Mouse (Mus musculus) stomach, embryonic 15.5 days (tissue): Measurements from ENCODE around the gene Mmp8. TPM values are rescaled to one million over a fixed set of nuclear protein-coding genes. Genes with fewer than 3 reads are reported as not detected.

ENCODE experiments used
- ATAC-seq: fragments of 200-750 bp; cut with Nextera tagmentation; 2 replicates; pipeline ENCODE4 v1.8.0; 2017; ENCODE audit warnings: low read depth, moderate number of reproducible peaks, moderate TSS enrichment; ENCODE audit not compliant: insufficient read depth, low FRiP score
- H3K27ac ChIP-seq: fragments of 300-500 bp; sonication (generic); 2 replicates; pipeline ENCODE4 v1.5.1; 2015; ENCODE audit warnings: mild to moderate bottlenecking, inconsistent platforms
- H3K27me3 ChIP-seq: fragments of 300-500 bp; sonication (generic); replicated peaks from 2 replicates; pipeline ENCODE4 v1.6.1; 2015; ENCODE audit warnings: inconsistent platforms
- H3K36me3 ChIP-seq: fragments of 300-500 bp; sonication (generic); 2 replicates; pipeline ENCODE4 v1.6.1; 2015; ENCODE audit warnings: inconsistent platforms
- H3K4me1 ChIP-seq: fragments of 300-500 bp; sonication (generic); 2 replicates; pipeline ENCODE4 v1.6.1; 2015; ENCODE audit warnings: inconsistent platforms
- H3K4me2 ChIP-seq: fragments of 300-500 bp; sonication (generic); 2 replicates; pipeline ENCODE4 v1.6.1; 2015; ENCODE audit warnings: mild to moderate bottlenecking, inconsistent platforms
- H3K4me3 ChIP-seq: fragments of 300-500 bp; sonication (generic); replicated peaks from 2 replicates; pipeline ENCODE4 v1.5.1; 2015; ENCODE audit warnings: inconsistent platforms
- H3K9ac ChIP-seq: fragments of 300-500 bp; sonication (generic); 2 replicates; pipeline ENCODE4 v1.6.1; 2015; ENCODE audit warnings: inconsistent platforms
- H3K9me3 ChIP-seq: fragments of 300-500 bp; sonication (generic); 2 replicates; pipeline ENCODE4 v1.6.1; 2016; ENCODE audit warnings: inconsistent platforms
- WGBS: fragments of 180-500 bp; shearing (Covaris S2); methylation state at CpG from one replicate; pipeline ENCODE4 v1.1.7; 2015; 5-methylcytosine and 5-hydroxymethylcytosine counted together
- polyA plus RNA-seq: library from polyadenylated mRNA; unstranded; fragments of >200 nt; fragmentation: Nextera tagmentation; extraction: Ambion mirVana; gene quantifications from 2 replicates; pipeline ENCODE4 v1.2.1, GENCODE M21; 2015

Gene Mmp8
- polyA plus RNA-seq, 1 experiment from 2014 or later = 11.7 TPM

DNA sequence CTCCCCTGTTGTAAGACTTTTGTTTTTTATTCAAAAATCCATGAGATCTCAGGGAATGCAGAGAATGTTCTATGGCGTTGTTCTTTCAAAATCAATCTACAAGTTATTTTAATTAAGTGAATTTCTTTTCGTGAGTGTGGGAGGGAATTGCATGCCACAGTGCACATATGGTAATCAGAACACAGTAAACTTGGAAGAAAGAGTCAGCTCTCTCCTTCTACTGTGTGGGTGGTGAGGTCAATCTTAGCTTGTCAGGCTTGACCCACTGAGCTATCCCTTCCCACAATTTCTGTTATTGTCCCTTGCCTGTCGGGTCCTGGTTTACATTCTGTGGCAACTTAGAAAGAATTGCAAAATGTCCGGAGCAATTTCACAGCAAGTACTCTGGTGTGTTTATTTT lies 1.8 kb downstream of the Mmp8 start:
- WGBS = 59% methylated on average over 4 of the region's 4 CpGs
- Histone ChIP-seq H3K9ac (no peak overlapping the region), H3K27ac (no peak overlapping the region), H3K9me3 (no peaks in the 10 kb centered on the region), H3K27me3 (no peaks in the 10 kb centered on the region), H3K36me3 (no peaks in the 10 kb centered on the region), H3K4me1 (no peaks in the 10 kb centered on the region), H3K4me2 (no peak overlapping the region), H3K4me3 (no peak overlapping the region)
- ATAC-seq = no peak

DNA sequence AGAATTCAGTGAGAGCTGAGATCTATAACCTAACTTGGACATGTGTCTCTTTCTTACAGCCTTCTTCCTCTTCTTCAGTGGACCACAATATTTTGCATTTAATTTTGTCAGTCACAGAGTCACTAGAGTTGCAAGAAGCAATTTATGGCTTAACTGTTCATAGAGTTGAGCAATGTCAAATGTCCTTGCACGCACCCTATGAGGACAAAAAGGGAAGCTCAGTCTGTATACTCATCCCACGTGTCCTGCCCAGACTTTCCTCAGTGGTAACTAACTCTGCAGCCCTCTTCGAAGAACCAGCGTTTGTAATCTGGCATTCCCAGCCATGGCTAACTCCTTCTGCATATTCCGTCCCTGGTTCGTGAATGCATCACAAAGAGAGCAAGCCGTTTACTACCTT lies 9.1 kb downstream of the Mmp8 start:
- H3K27ac ChIP-seq = no peak overlapping the region
- no peak for ATAC-seq
- H3K4me3 ChIP-seq = no peak overlapping the region
- no peaks in the 10 kb centered on the region for H3K9me3 ChIP-seq
- H3K36me3 ChIP-seq = no peaks in the 10 kb centered on the region
- H3K27me3 ChIP-seq = no peaks in the 10 kb centered on the region
- H3K9ac ChIP-seq = no peak overlapping the region
- no peak overlapping the region for H3K4me2 ChIP-seq
- WGBS = 57% methylated on average over 7 of the region's 7 CpGs
- H3K4me1 ChIP-seq = no peaks in the 10 kb centered on the region

DNA sequence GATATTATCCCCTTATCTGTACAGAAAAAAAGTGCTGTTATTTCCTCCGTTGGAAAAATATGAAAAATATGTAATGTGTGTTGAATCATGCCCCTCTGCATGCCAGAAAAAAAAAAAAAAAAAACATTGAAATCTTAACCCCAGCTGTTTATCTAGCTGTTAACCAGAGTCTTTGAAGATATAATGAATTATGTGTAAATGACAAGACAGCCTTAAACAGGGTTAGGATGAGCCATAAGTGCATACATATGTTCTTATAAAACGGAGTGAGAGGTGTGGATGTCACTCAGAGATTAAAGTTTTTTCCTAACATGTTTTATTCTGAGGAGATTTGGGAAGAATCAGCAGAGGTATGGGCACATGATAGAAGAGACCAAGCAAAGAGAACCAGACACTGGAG lies 9.7 kb downstream of the Mmp8 start:
- Histone ChIP-seq H3K36me3 (no peaks in the 10 kb centered on the region), H3K4me1 (no peaks in the 10 kb centered on the region), H3K4me3 (no peak overlapping the region), H3K9ac (no peak overlapping the region), H3K27ac (no peak overlapping the region), H3K9me3 (no peaks in the 10 kb centered on the region), H3K27me3 (no peaks in the 10 kb centered on the region), H3K4me2 (no peak overlapping the region)
- 35% methylated on average over 2 of the region's 2 CpGs for WGBS
- no peak for ATAC-seq

DNA sequence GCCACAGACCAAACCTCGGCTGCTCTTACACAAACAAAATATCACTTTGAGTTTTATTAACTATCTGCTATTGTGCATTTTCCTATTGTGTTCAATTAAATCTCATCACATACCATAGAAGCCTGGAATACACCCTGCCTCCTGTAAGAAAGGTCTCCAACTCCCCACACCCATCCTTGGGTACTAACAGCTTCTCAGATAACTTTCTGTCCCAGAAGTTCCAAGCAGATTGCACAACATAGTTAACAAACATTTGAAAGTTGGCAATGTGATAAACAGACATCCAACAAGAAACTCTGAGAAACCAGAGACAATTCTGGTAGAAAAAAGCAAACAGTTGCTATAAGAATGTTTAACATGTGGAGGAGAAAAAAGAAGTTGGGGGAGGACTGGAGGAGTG lies 12.2 kb downstream of the Mmp8 start:
- Histone ChIP-seq H3K4me3 (no peak overlapping the region), H3K27ac (no peak overlapping the region), H3K9ac (no peak overlapping the region), H3K9me3 (no peaks in the 10 kb centered on the region), H3K4me2 (no peak overlapping the region), H3K36me3 (no peaks in the 10 kb centered on the region), H3K4me1 (no peaks in the 10 kb centered on the region), H3K27me3 (no peaks in the 10 kb centered on the region)
- no peak for ATAC-seq
- 73% methylated on average over 1 of the region's 1 CpGs for WGBS

DNA sequence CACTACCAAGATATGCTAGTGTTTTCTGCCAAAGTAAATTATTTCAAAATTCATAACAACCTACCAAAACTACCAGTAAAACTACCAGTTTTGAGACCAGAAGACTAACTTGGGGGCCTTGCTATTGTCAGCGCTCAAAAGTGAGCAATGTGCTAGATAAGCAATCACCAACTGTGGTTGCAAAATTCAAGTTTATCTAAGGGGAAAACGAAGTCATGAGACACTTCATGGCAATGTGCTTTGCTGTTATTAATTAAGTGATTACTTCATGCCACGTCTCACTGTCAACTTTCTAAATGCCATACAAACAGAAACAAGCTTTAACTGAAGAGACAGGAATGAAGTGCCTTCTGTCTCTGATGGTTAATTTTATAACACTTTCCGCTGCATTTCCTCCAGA lies 12.9 kb downstream of the Mmp8 start, which contains the start of gene Mmp27:
Mmp27 (plus strand) TSS at position 235 of the 400 bp plus-strand sequence.
- Histone ChIP-seq H3K9me3 (no peaks in the 10 kb centered on the region), H3K27me3 (no peaks in the 10 kb centered on the region), H3K36me3 (no peaks in the 10 kb centered on the region), H3K27ac (no peak within 1 kb of the TSS), H3K4me2 (no peak within 1 kb of the TSS), H3K4me1 (no peaks in the 10 kb centered on the region), H3K4me3 (no peak within 1 kb of the TSS), H3K9ac (no peak within 1 kb of the TSS)
- no peak for ATAC-seq
- 65% methylated on average over 4 of the region's 4 CpGs for WGBS

DNA sequence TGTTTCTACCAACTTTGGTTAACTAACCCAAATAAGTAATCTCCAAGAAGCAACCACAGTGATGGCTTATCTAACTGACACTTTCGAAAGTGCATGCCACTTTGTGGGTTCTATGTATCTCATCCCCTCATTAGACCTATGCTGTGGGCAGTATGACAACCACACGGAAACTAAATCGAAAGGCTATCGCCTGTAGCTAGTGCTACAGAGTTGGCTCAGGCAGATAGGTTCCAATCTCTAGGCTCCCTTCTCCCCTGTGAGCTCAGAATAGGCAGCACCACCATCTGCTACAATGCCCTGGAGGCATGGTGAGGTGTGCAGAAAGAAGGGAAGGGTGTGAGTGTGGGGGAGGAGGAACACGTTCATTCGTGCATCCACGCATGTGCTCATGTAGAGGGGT lies 13.9 kb downstream of the Mmp8 start:
- Histone ChIP-seq H3K4me1 (no peaks in the 10 kb centered on the region), H3K4me2 (no peak overlapping the region), H3K27ac (no peak overlapping the region), H3K27me3 (no peaks in the 10 kb centered on the region), H3K9me3 (no peaks in the 10 kb centered on the region), H3K36me3 (no peaks in the 10 kb centered on the region), H3K4me3 (no peak overlapping the region), H3K9ac (no peak overlapping the region)
- ATAC-seq = no peak
- WGBS = 87% methylated on average over 7 of the region's 7 CpGs

DNA sequence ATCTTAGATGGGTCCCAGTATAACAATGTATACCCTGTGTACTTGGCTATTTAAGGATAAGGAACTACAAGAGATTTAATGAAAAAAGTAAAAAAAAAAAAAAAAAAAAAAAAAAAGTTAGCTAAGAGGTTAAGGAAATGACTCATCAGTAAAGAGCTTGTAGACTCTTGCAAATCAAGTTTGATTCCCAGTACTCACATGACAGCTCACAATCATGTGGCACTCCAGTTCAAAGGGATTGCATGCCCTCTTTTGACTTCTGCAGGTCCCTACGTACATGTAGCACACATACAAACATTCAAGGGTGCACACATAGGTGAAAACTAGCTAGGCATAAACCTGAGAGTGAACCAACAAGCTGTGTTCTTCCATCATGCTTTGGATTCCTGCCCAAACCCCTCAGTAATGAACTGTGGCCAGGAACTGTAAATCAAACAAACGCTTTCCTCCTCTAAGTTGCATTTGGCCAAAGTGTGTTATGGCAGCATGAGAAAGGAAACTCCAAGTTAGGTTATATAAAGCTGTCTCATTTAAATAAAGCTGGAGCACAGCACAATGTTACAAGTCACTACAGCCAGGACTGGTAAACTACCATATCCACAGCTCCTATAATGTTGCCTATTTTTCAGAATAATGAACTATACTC lies 14.5 kb downstream of the Mmp8 start:
- no peak overlapping the region for H3K9ac ChIP-seq
- H3K4me2 ChIP-seq = no peak overlapping the region
- ATAC-seq = no peak
- 45% methylated on average over 2 of the region's 2 CpGs for WGBS
- no peaks in the 10 kb centered on the region for H3K9me3 ChIP-seq
- no peak overlapping the region for H3K4me3 ChIP-seq
- no peaks in the 10 kb centered on the region for H3K4me1 ChIP-seq
- H3K36me3 ChIP-seq = no peaks in the 10 kb centered on the region
- H3K27ac ChIP-seq = no peak overlapping the region
- no peaks in the 10 kb centered on the region for H3K27me3 ChIP-seq

DNA sequence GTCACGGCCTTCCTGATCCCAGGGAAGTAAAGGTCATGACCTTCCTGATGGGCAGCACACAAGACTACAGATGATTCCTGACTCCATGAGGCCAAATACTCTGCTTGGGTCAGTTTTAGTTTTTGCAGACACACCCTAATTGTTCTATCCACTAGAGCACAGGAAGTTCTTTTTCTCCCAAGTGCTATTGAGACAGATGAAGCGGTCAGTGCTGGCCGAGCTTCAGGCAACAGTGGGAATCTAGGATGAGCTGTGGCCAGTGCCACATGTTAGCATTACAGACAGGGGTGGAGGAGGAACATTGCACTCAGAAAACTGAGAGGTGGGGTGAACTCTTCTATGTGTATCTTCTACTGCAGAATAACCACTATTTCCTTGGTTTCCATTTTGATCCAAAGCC lies 17.3 kb downstream of the Mmp8 start:
- no peak for ATAC-seq
- no peak overlapping the region for H3K27ac ChIP-seq
- WGBS = 76% methylated on average over 3 of the region's 3 CpGs

DNA sequence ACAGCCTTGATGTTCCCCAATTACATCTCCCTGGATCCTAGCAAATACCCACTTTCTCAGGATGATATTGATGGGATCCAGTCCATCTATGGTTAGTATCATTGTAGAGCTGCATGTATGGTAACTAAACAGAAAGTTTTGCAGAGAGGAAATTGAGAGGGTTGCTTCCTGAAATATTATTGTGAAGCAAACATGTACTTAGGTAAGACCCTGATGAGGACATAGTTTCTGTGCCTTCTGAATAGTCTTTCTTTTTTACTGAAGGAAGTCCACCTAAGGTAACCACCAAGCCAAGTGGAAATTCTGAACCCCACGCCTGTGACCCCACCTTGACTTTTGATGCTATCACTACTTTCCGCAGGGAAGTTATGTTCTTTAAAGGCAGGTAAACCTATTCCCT lies 19.1 kb downstream of the Mmp8 start:
- 94% methylated on average over 2 of the region's 2 CpGs for WGBS
- no peaks in the 10 kb centered on the region for H3K9me3 ChIP-seq
- H3K4me1 ChIP-seq = no peaks in the 10 kb centered on the region
- no peaks in the 10 kb centered on the region for H3K27me3 ChIP-seq
- H3K36me3 ChIP-seq = no peaks in the 10 kb centered on the region
- no peak overlapping the region for H3K27ac ChIP-seq
- no peak overlapping the region for H3K9ac ChIP-seq
- H3K4me2 ChIP-seq = no peak overlapping the region
- no peak for ATAC-seq
- no peak overlapping the region for H3K4me3 ChIP-seq

More for the DNA sequence above, 17.3 kb downstream of the Mmp8 start:
- Histone ChIP-seq H3K4me3 (no peak overlapping the region), H3K9ac (no peak overlapping the region), H3K27me3 (no peaks in the 10 kb centered on the region), H3K4me1 (no peaks in the 10 kb centered on the region), H3K36me3 (no peaks in the 10 kb centered on the region), H3K4me2 (no peak overlapping the region), H3K9me3 (no peaks in the 10 kb centered on the region)

DNA sequence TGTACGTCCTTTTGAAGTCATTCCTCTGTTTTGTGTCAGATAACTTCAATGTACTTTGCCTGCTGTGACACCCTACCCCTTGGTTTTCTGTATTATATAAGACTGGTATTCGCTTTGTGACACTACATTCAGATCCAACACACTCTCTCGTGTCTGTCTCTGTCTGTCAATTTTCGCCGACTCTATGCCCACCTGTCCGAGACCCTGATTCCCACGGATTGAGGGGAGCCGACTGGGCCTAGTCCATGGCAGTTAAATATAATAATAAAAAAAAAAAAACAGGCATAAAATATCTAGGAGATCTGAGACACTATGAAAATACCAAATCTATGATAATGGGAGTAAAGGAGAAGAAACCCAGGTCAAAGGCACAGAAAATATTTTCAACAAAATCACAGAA lies 31.8 kb downstream of the Mmp8 start:
- Histone ChIP-seq H3K36me3 (no peaks in the 10 kb centered on the region), H3K9ac (no peak overlapping the region), H3K4me3 (no peak overlapping the region), H3K9me3 (no peaks in the 10 kb centered on the region), H3K27me3 (no peaks in the 10 kb centered on the region), H3K4me2 (no peak overlapping the region), H3K27ac (no peak overlapping the region), H3K4me1 (peaks cover 4% of the 10 kb centered on the region; the same call in 1 of the 2 replicates)
- no peak for ATAC-seq
- WGBS = 67% methylated on average over 8 of the region's 8 CpGs

DNA sequence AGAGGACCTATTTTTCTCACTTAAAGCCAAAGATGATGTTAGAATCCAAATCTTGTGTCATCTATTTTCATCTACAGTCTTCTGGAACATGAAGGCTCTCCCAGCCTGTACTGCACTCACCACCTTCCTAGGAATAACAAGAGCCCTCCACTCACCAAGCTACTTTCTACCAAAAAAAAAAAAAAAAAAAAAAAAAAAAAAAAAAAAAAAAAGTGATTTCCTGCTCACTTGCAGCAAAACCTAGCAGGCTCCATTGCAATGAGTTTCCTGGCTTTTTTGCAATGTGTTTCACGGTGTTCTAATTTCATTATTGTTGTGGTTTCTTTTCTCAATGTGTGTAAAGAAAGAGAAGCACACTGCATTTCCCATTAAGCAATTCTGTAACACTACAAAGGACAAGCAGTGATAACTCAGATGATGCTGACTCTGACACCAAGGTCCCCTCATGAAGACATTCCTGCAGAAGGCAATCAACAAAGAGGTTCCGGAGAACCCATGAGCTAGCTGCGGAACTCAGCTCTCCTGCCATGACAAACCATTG lies 35.1 kb downstream of the Mmp8 start:
- Histone ChIP-seq H3K9me3 (no peaks in the 10 kb centered on the region), H3K27me3 (no peaks in the 10 kb centered on the region), H3K27ac (no peak overlapping the region), H3K9ac (no peak overlapping the region), H3K4me2 (no peak overlapping the region), H3K4me1 (peaks cover 4% of the 10 kb centered on the region; the same call in 1 of the 2 replicates), H3K36me3 (no peaks in the 10 kb centered on the region), H3K4me3 (no peak overlapping the region)
- ATAC-seq = no peak
- WGBS = 86% methylated on average over 3 of the region's 3 CpGs

DNA sequence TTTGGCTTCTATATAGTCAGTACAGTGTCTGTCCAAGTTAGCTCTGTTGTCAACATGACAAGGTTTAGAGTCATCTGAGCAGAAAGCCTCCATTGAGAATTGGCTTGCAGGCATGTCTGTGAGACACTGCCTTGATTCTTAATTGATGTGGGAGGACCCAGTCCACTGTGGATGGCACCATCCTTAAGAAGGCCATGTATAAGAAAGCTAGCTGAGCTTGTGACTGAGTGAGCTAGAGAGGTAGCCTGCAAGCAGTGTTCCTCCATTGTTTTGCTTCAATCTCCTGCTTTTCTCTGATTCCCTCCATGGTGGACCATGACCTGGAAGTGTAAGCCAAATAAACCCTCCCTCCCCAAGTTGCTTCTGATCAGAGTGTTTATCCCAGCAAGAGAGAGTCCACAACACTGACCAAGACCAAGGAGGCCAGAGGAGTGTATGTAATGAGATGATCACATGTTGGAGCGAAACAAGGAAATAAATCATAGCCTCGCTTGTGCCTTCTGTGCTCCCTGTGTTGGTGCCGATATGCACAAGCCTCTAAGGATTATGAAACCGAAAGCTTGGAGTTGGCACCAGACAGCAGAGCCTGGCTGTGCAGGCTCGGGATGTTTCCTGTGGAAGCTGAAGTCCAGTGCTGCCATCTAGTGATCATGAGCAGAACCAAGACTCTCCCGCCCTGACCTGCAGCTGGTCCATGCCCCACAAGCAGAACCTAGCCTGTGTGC lies 36.7 kb downstream of the Mmp8 start:
- H3K27me3 ChIP-seq = no peaks in the 10 kb centered on the region
- WGBS = 7% methylated on average over 6 of the region's 6 CpGs
- H3K4me2 ChIP-seq = peak overlapping the region; percentile 57
- H3K27ac ChIP-seq = no peak overlapping the region
- H3K4me3 ChIP-seq = peak overlapping the region; percentile 37
- 0 out of 2 replicates have a peak overlapping the region, but pooled peaks have one; percentile 16 for H3K9ac ChIP-seq
- ATAC-seq = peak; percentile 94
- peaks cover 4% of the 10 kb centered on the region; the same call in 1 of the 2 replicates for H3K4me1 ChIP-seq
- no peaks in the 10 kb centered on the region for H3K36me3 ChIP-seq
- no peaks in the 10 kb centered on the region for H3K9me3 ChIP-seq
